Mouse (Mus musculus) embryonic fibroblast, embryonic 13.5 days (primary cell): ENCODE data around the gene Tfip11. TPM values are rescaled to one million over a fixed set of nuclear protein-coding genes. Genes with fewer than 3 reads are reported as not detected.

Experiments used
- H3K27ac ChIP-seq: 2 replicates; pipeline ENCODE4 v1.5.1; 2012; ENCODE audit warnings: low read length, control low read depth, inconsistent platforms; ENCODE audit not compliant: insufficient read depth
- H3K4me1 ChIP-seq: 2 replicates; pipeline ENCODE4 v1.6.1; 2011; ENCODE audit warnings: low read length; ENCODE audit not compliant: control insufficient read depth, insufficient read depth
- H3K4me3 ChIP-seq: 2 replicates; pipeline ENCODE4 v1.5.1; 2011; ENCODE audit warnings: mild to moderate bottlenecking, control low read depth, low read length; ENCODE audit not compliant: insufficient read depth
- CTCF ChIP-seq: IDR thresholded peaks from 2 replicates; pipeline ENCODE4 v1.5.1; 2011; ENCODE audit warnings: mild to moderate bottlenecking, control low read depth, low read length, moderate library complexity, borderline replicate concordance; ENCODE audit not compliant: insufficient read depth
- POLR2A ChIP-seq: IDR thresholded peaks from 2 replicates; pipeline ENCODE4 v1.6.1; 2011; ENCODE audit warnings: low read depth, mild to moderate bottlenecking, control low read depth, low read length, moderate library complexity
- polyA plus RNA-seq: library from polyadenylated mRNA; stranded (reverse); fragments of >200 nt; gene quantifications from 2 replicates; pipeline ENCODE4 v1.2.4, GENCODE M21; 2011; ENCODE audit warnings: low read depth; ENCODE audit not compliant: missing spikeins, insufficient read length

Gene Tfip11
- polyA plus RNA-seq, 1 experiment, result 15.6 TPM

GRCm38 (mm10) chr5:112289819-112290535 lies 36.2 kb upstream of the Tfip11 start:
- Histone ChIP-seq H3K4me3 (no peak overlapping the region), H3K27ac (no peak overlapping the region), H3K4me1 (peaks cover 2% of the 10 kb centered on the region)
- TF ChIP-seq POLR2A (no peak), CTCF (no peak)

- Histone ChIP-seq H3K27ac (no peak overlapping the region), H3K4me3 (no peak overlapping the region), H3K4me1 (peaks cover 6% of the 10 kb centered on the region)
- TF ChIP-seq POLR2A (no peak), CTCF (no peak)
Measured at GRCm38 (mm10) chr5:112290536-112290880, 35.6 kb upstream of the Tfip11 start.

- Histone ChIP-seq H3K4me3 (no peak overlapping the region), H3K4me1 (peaks cover 11% of the 10 kb centered on the region), H3K27ac (no peak overlapping the region)
- TF ChIP-seq CTCF (no peak), POLR2A (no peak)
Measured at GRCm38 (mm10) chr5:112291866-112292265, 34.3 kb upstream of the Tfip11 start.

- H3K4me1 ChIP-seq, result peaks cover 15% of the 10 kb centered on the region
- TF ChIP-seq CTCF (no peak), POLR2A (no peak)
- no peak overlapping the region for H3K4me3 ChIP-seq
- no peak overlapping the region for H3K27ac ChIP-seq
Measured at GRCm38 (mm10) chr5:112292343-112292980, 33.7 kb upstream of the Tfip11 start.

- TF ChIP-seq POLR2A, result no peak
- TF ChIP-seq CTCF, result no peak
- no peak overlapping the region for H3K4me3 ChIP-seq
- H3K27ac ChIP-seq, result no peak overlapping the region
- peaks cover 15% of the 10 kb centered on the region for H3K4me1 ChIP-seq
Measured at GRCm38 (mm10) chr5:112293800-112294199, 32.4 kb upstream of the Tfip11 start.

GRCm38 (mm10) chr5:112294696-112295095 lies 31.5 kb upstream of the Tfip11 start:
- peaks cover 15% of the 10 kb centered on the region for H3K4me1 ChIP-seq
- no peak overlapping the region for H3K27ac ChIP-seq
- TF ChIP-seq POLR2A (no peak), CTCF (no peak)
- no peak overlapping the region for H3K4me3 ChIP-seq

GRCm38 (mm10) chr5:112295162-112295561 lies 31.0 kb upstream of the Tfip11 start:
- Histone ChIP-seq H3K4me3 (no peak overlapping the region), H3K4me1 (peaks cover 15% of the 10 kb centered on the region), H3K27ac (no peak overlapping the region)
- TF ChIP-seq CTCF (no peak), POLR2A (no peak)

GRCm38 (mm10) chr5:112295564-112295963 lies 30.6 kb upstream of the Tfip11 start:
- no peak overlapping the region for H3K27ac ChIP-seq
- H3K4me1 ChIP-seq, result peaks cover 15% of the 10 kb centered on the region
- no peak for TF ChIP-seq CTCF
- H3K4me3 ChIP-seq, result no peak overlapping the region

GRCm38 (mm10) chr5:112296404-112297181 lies 29.6 kb upstream of the Tfip11 start:
- Histone ChIP-seq H3K4me3 (no peak overlapping the region), H3K27ac (no peak overlapping the region), H3K4me1 (peaks cover 15% of the 10 kb centered on the region)
- TF ChIP-seq POLR2A (no peak), CTCF (no peak)

GRCm38 (mm10) chr5:112297257-112297656 lies 28.9 kb upstream of the Tfip11 start:
- TF ChIP-seq POLR2A (no peak), CTCF (no peak)
- Histone ChIP-seq H3K4me1 (peaks cover 15% of the 10 kb centered on the region), H3K4me3 (no peak overlapping the region), H3K27ac (no peak overlapping the region)
